Mouse (Mus musculus): ENCODE measurements around the gene Olfr1250. TPM values are rescaled to one million over a fixed set of nuclear protein-coding genes. Genes with fewer than 3 reads are reported as not detected.
"Not testable (repeated sequence)": the region's sequence is repeated elsewhere in the genome, so short reads cannot be mapped to it uniquely, and the experiment has no call there.

The Olfr1250 gene
- total RNA-seq (2021) = not detected

- no peak for DNase-seq (ENCODE audit: low spot score in 2 of 2)
- intact Hi-C loops (cut with DNase I) = loop anchor here (5.0 kb wide), 1 partner anchor 34 kb away; no protein-coding TSS in a partner anchor
Measured at GRCm38 (mm10) chr2:89661367-89661766, at the start of gene Olfr1250. Gene Olfr1250, minus strand, starts transcription at chr2:89661467.

GRCm38 (mm10) chr2:89691980-89692379, 30.7 kb upstream of the Olfr1250 start:
- DNase-seq (ENCODE audit: low spot score in 2 of 2) = no peak
- intact Hi-C loops (cut with DNase I) = no loop called here

- DNase-seq (ENCODE audit: low spot score in 2 of 2) = no peak
- intact Hi-C loops (cut with DNase I) = no loop called here
Measured at GRCm38 (mm10) chr2:89671836-89672235, 10.6 kb upstream of the Olfr1250 start, which contains the start of gene Olfr1251. Gene Olfr1251, minus strand, starts transcription at chr2:89671936.

- intact Hi-C loops (cut with DNase I) = no loop called here
- DNase-seq (ENCODE audit: low spot score in 2 of 2) = no peak
Measured at GRCm38 (mm10) chr2:89634883-89635282, 26.4 kb downstream of the Olfr1250 start, which contains the start of gene Olfr1249. Gene Olfr1249, minus strand, starts transcription at chr2:89634983.

GRCm38 (mm10) chr2:89618145-89618544, 43.1 kb downstream of the Olfr1250 start, which contains the start of gene Olfr1248:
Gene Olfr1248, minus strand, starts transcription at chr2:89618245.
- intact Hi-C loops (cut with DNase I) = not testable (repeated sequence)

GRCm38 (mm10) chr2:89614030-89614429, 47.2 kb downstream of the Olfr1250 start, which contains the start of gene Olfr1247:
Gene Olfr1247, minus strand, starts transcription at chr2:89614130.
- DNase-seq (ENCODE audit: low spot score in 2 of 2) = no peak
- intact Hi-C loops (cut with DNase I) = no loop called here

More at GRCm38 (mm10) chr2:89618145-89618544, 43.1 kb downstream of the Olfr1250 start, which contains the start of gene Olfr1248:
- not testable (repeated sequence) for DNase-seq (ENCODE audit: low spot score in 2 of 2)

Other genes starting within 250 kb of the Olfr1250 start
- gene Olfr1239, start 241.1 kb downstream of the Olfr1250 start, total RNA-seq (2021) = not detected
- not detected for gene Olfr1240, start 218.5 kb downstream of the Olfr1250 start, total RNA-seq (2021)
- gene Olfr1241, start 174.3 kb downstream of the Olfr1250 start, total RNA-seq (2021) = not detected
- gene Olfr1242, start 163.1 kb downstream of the Olfr1250 start, total RNA-seq (2021) = not detected
- not detected for gene Olfr1243, start 130.0 kb downstream of the Olfr1250 start, total RNA-seq (2021)
- gene Olfr1245, start 83.0 kb downstream of the Olfr1250 start, total RNA-seq (2021) = not detected
- gene Olfr1246, start 68.3 kb downstream of the Olfr1250 start, total RNA-seq (2021) = not detected
- under 1 TPM in 1 of 2 experiments, not detected in 1; 0.11 TPM for gene Olfr1247, start 47.3 kb downstream of the Olfr1250 start, total RNA-seq (2021)
- gene Olfr1248, start 43.2 kb downstream of the Olfr1250 start, total RNA-seq (2021) = not detected
- not detected for gene Olfr1249, start 26.5 kb downstream of the Olfr1250 start, total RNA-seq (2021)
- gene Olfr1251, start 10.5 kb upstream of the Olfr1250 start, total RNA-seq (2021) = not detected
- gene Olfr1252, start 63.5 kb upstream of the Olfr1250 start, total RNA-seq (2021) = not detected
- gene Olfr1253, start 95.6 kb upstream of the Olfr1250 start, total RNA-seq (2021) = not detected
- not detected for gene Olfr1254, start 132.2 kb upstream of the Olfr1250 start, total RNA-seq (2021)
- not detected for gene Olfr1255, start 150.6 kb upstream of the Olfr1250 start, total RNA-seq (2021)
- not detected for gene Olfr1256, start 180.1 kb upstream of the Olfr1250 start, total RNA-seq (2021)
- not detected for gene Olfr48, start 186.7 kb upstream of the Olfr1250 start, total RNA-seq (2021)
- gene Olfr1257, start 217.0 kb upstream of the Olfr1250 start, total RNA-seq (2021) = not detected

Data from left cerebral cortex, postnatal 36 days (tissue).